Mouse (Mus musculus) small intestine, adult 2 months (tissue): ENCODE data around the gene Sult1e1.

Experiments used
- CTCF ChIP-seq: fragments of 200-500 bp; IDR thresholded peaks from 2 replicates; pipeline ENCODE4 v1.5.1; 2012; ENCODE audit warnings: low read depth, mild to moderate bottlenecking, control low read depth, inconsistent platforms, low read length, moderate library complexity, mixed read lengths; ENCODE audit not compliant: insufficient replicate concordance, insufficient read length; ENCODE audit errors: extremely low read depth
- POLR2A ChIP-seq: fragments of 200-500 bp; IDR thresholded peaks from 2 replicates; pipeline ENCODE4 v1.6.1; 2012; ENCODE audit warnings: low read depth, mild to moderate bottlenecking, control low read depth, inconsistent platforms, low read length, moderate library complexity

DNA sequence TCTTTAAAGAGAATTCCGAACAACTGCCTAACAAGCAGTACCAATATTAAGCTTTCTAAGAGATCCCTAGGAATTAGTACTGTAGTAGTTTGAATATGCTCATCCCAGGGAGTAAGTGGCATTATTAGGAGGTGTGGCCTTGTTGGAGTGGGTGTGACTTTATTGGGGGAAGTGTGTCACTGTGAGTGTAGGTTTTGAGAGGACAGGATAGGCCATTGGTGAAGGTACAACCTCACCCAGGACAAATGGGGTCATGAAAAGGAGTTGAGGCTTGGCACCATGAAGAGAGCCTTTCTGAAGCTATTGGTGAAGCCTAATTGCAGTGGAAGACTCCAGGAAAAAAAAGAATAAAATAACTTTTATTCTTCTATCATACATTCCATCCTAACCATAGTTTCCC, 24.1 kb downstream of the Sult1e1 start:
- TF ChIP-seq CTCF (no peak), POLR2A (no peak)
